24 mouse cellular contexts compared by ENCODE assay signal in genomic region chr11:22563706-22564105, GRCm38 (mm10). TPM values are rescaled to one million over a fixed set of nuclear protein-coding genes. Genes with fewer than 3 reads are reported as not detected.
A peak's percentile ranks its signal among the peaks of the same experiment; 100 is the strongest.
DNase-seq lines count a peak whose midpoint lies in the region; TF ChIP-seq lines count a peak whose summit lies in the region.
"Had no signal": no experiment of that assay in that cellular context is flagged by ENCODE, and none has a peak within 500 bp of the region (broad histone marks: within the 10 kb centered on the region; RNA-seq: fewer than 3 reads in every experiment).

No protein-coding gene starts in this region.

- no peaks in the 10 kb centered on the region for H3K27me3 ChIP-seq in E14TG2a.4 (ENCODE audit: insufficient read depth, low read length)
- H3K27me3 ChIP-seq: CH12.LX; embryonic facial prominence, embryonic 13.5 days; embryonic facial prominence, embryonic 15.5 days; forebrain, embryonic 12.5 days; Patski had no signal

- intact Hi-C loops in gastrocnemius, adult 2 months (cut with DNase I) = no loop called here

- peaks cover 20% of the 10 kb centered on the region for H3K9me3 ChIP-seq in E14TG2a.4 (ENCODE audit: low read length)
- H3K9me3 ChIP-seq: embryonic facial prominence, embryonic 13.5 days; embryonic facial prominence, embryonic 15.5 days; forebrain, embryonic 10.5 days; forebrain, embryonic 12.5 days had no signal

- TF ChIP-seq CTCF in E14TG2a.4 (conservative IDR thresholded peaks at IDR 0.05; ENCODE audit: low read length) = no peak
- TF ChIP-seq CTCF in gastrocnemius, adult 2 months (IDR thresholded peaks at IDR 0.05) = no peak

- DNase-seq in heart, adult 11 months = peak; percentile 48
- DNase-seq in heart, adult 8-10 months (ENCODE audit: low spot score) = no peak
- DNase-seq in ES-CJ7 (ENCODE audit: low read depth, low spot score) (peak; percentile 55), ZHBTc4 (ENCODE audit: low read depth, low spot score) (peak; percentile 70)
- DNase-seq in kidney, adult 11 months = no peak
- no peak for DNase-seq in gastrocnemius, adult 2 months
- DNase-seq: adrenal gland, adult 8-10 months; adrenal gland, postnatal 14 days; adrenal gland, postnatal 36 days; B cell, adult 2 months; cerebellum, adult 18-20 months; cerebellum, adult 8-10 months; cerebellum, adult 9-11 months; cerebellum, postnatal 36 days; embryo, embryonic 11 days had no signal

- H3K4me3 ChIP-seq in E14TG2a.4 (replicated peaks; ENCODE audit: low read length) = 0 out of 2 replicates have a peak overlapping the region, but pooled peaks have one; percentile 24
- H3K4me3 ChIP-seq in gastrocnemius, adult 2 months = no peak overlapping the region
- H3K4me3 ChIP-seq: embryonic facial prominence, embryonic 13.5 days; embryonic facial prominence, embryonic 15.5 days; erythroblast, embryonic 14.5 days; forebrain, embryonic 10.5 days; forebrain, embryonic 12.5 days had no signal

- H3K27ac ChIP-seq in gastrocnemius, adult 2 months = no peak overlapping the region
- H3K27ac ChIP-seq: embryonic facial prominence, embryonic 13.5 days; embryonic facial prominence, embryonic 15.5 days; forebrain, embryonic 10.5 days; forebrain, embryonic 12.5 days had no signal

- peaks cover 42% of the 10 kb centered on the region for H3K4me1 ChIP-seq in E14TG2a.4 (replicated peaks; ENCODE audit: low read depth, low read length)

- H3K36me3 ChIP-seq in E14TG2a.4 (ENCODE audit: insufficient read depth, low read length) = no peaks in the 10 kb centered on the region
- H3K36me3 ChIP-seq: embryonic facial prominence, embryonic 13.5 days; embryonic facial prominence, embryonic 15.5 days; forebrain, embryonic 10.5 days; forebrain, embryonic 12.5 days had no signal

RNA-seq across cellular contexts. Expression of gene Tmem17, which starts 51.8 kb away (rescaled TPM):
- 1 to 10 TPM; 1.5 to 2.4 (median 2.0) TPM for total RNA-seq in heart, adult 8-10 months (2022)
- total RNA-seq in gastrocnemius, adult 2 months (2021) = 1 to 10 TPM; 1.7 to 2.2 TPM
- total RNA-seq: MEL had no signal

Comparison
In these comparisons a context has a peak if more than half of its experiments do, and no peak if none do; other contexts are left out.
1. DNase-seq: peak in heart, adult 11 months (single experiment), ES-CJ7 (single experiment) and ZHBTc4 (single experiment); none in heart, adult 8-10 months (single experiment), kidney, adult 11 months (single experiment) and gastrocnemius, adult 2 months (single experiment).